Comparison of ENCODE assay signal across 27 mouse cellular contexts in genomic region chr4:48582941-48583340, GRCm38 (mm10). TPM values are rescaled to one million over a fixed set of nuclear protein-coding genes. Genes with fewer than 3 reads are reported as not detected.
DNase-seq lines count a peak whose midpoint lies in the region; ATAC-seq and TF ChIP-seq lines count a peak whose summit lies in the region.
"Had no signal": no experiment of that assay in that cellular context is flagged by ENCODE, and none has a peak within 500 bp of the region (broad histone marks: within the 10 kb centered on the region; RNA-seq: fewer than 3 reads in every experiment).

No protein-coding gene starts in this region.

- DNase-seq in neural tube, embryonic 10.5 days (ENCODE audit: extremely low spot score, low spot score), result no peak
- DNase-seq in brain, embryonic 14.5 days (ENCODE audit: low read depth), result peak; percentile 60
- DNase-seq in retina, embryonic 14.5 days (ENCODE audit: low spot score), result peak; percentile 48
- no peak for DNase-seq in layer of hippocampus, adult 18-20 months (ENCODE audit: low spot score in 2 of 2)
- DNase-seq in right cerebral cortex, postnatal 36 days (ENCODE audit: low spot score in 2 of 2), result no peak
- DNase-seq: adrenal gland, postnatal 14 days; cerebellum, adult 11-12 months; cerebellum, adult 9-11 months; forebrain, postnatal 0 days; heart, postnatal 10 days; kidney, adult 9 months; kidney, postnatal 10 days; layer of hippocampus, adult 9-11 months; liver; lung, adult 2 months; lung, postnatal 10 days; right cerebral cortex, postnatal 25 days had no signal

- peak overlapping the region; percentile 30; the same call in 1 of the 2 replicates for H3K27ac ChIP-seq in hindbrain, embryonic 13.5 days
- H3K27ac ChIP-seq in hindbrain, embryonic 12.5 days, result no peak overlapping the region
- H3K27ac ChIP-seq in neural tube, embryonic 13.5 days (replicated peaks), result 0 out of 2 replicates have a peak overlapping the region, but pooled peaks have one; percentile 33
- H3K27ac ChIP-seq: heart, embryonic 13.5 days; liver, embryonic 14.5 days; macrophage; neural tube, embryonic 12.5 days; stomach, postnatal 0 days had no signal

- no peak overlapping the region for H3K4me2 ChIP-seq in hindbrain, embryonic 13.5 days
- no peak overlapping the region for H3K4me2 ChIP-seq in hindbrain, embryonic 12.5 days (replicated peaks)
- H3K4me2 ChIP-seq in neural tube, embryonic 13.5 days, result no peak overlapping the region
- H3K4me2 ChIP-seq: heart, embryonic 13.5 days; neural tube, embryonic 12.5 days had no signal

- peaks cover 22% of the 10 kb centered on the region for H3K4me1 ChIP-seq in hindbrain, embryonic 13.5 days (replicated peaks)
- peaks cover 10% of the 10 kb centered on the region for H3K4me1 ChIP-seq in hindbrain, embryonic 12.5 days
- peaks cover 40% of the 10 kb centered on the region for H3K4me1 ChIP-seq in neural tube, embryonic 13.5 days (replicated peaks)

- no peaks in the 10 kb centered on the region for H3K36me3 ChIP-seq in hindbrain, embryonic 13.5 days
- no peaks in the 10 kb centered on the region for H3K36me3 ChIP-seq in hindbrain, embryonic 12.5 days
- H3K36me3 ChIP-seq in neural tube, embryonic 13.5 days, result peaks cover 3% of the 10 kb centered on the region; the same call in 1 of the 2 replicates
- H3K36me3 ChIP-seq: neural tube, embryonic 12.5 days had no signal

- H3K27me3 ChIP-seq in hindbrain, embryonic 13.5 days, result no peaks in the 10 kb centered on the region
- H3K27me3 ChIP-seq in hindbrain, embryonic 12.5 days, result no peaks in the 10 kb centered on the region
- H3K27me3 ChIP-seq in neural tube, embryonic 13.5 days, result no peaks in the 10 kb centered on the region
- H3K27me3 ChIP-seq: heart, embryonic 13.5 days; neural tube, embryonic 12.5 days had no signal

- no peak for ATAC-seq in hindbrain, embryonic 13.5 days (ENCODE audit: low FRiP score)
- ATAC-seq in hindbrain, embryonic 12.5 days (ENCODE audit: low FRiP score), result no peak
- ATAC-seq in neural tube, embryonic 13.5 days (ENCODE audit: low read depth), result no peak
- ATAC-seq: forebrain, postnatal 0 days; intestine, postnatal 0 days had no signal

- H3K9me3 ChIP-seq in hindbrain, embryonic 13.5 days, result no peaks in the 10 kb centered on the region
- no peaks in the 10 kb centered on the region for H3K9me3 ChIP-seq in hindbrain, embryonic 12.5 days (replicated peaks)
- no peaks in the 10 kb centered on the region for H3K9me3 ChIP-seq in neural tube, embryonic 13.5 days
- H3K9me3 ChIP-seq: neural tube, embryonic 12.5 days had no signal

- TF ChIP-seq POLR2A in brain, embryonic 14.5 days (IDR thresholded peaks at IDR 0.05; ENCODE audit: borderline replicate concordance, extremely low read depth, insufficient read depth, insufficient read length, poor library complexity, severe bottlenecking), result no peak

- no peak for TF ChIP-seq CTCF in brain, embryonic 14.5 days (IDR thresholded peaks at IDR 0.05; ENCODE audit: borderline replicate concordance, extremely low read depth, insufficient read depth, insufficient read length)

- WGBS in hindbrain, embryonic 13.5 days, result 37% methylated on average over 2 of the region's 2 CpGs
- WGBS in hindbrain, embryonic 12.5 days, result 42% methylated on average over 2 of the region's 2 CpGs
- 25% methylated on average over 2 of the region's 2 CpGs for WGBS in neural tube, embryonic 13.5 days

- no peak overlapping the region for H3K4me3 ChIP-seq in hindbrain, embryonic 13.5 days
- H3K4me3 ChIP-seq in hindbrain, embryonic 12.5 days, result no peak overlapping the region
- H3K4me3 ChIP-seq in neural tube, embryonic 13.5 days, result no peak overlapping the region
- H3K4me3 ChIP-seq: heart, embryonic 13.5 days; neural tube, embryonic 12.5 days had no signal

- H3K9ac ChIP-seq in hindbrain, embryonic 13.5 days, result no peak overlapping the region
- H3K9ac ChIP-seq in hindbrain, embryonic 12.5 days, result no peak overlapping the region
- H3K9ac ChIP-seq in neural tube, embryonic 13.5 days, result no peak overlapping the region
- H3K9ac ChIP-seq: forebrain, postnatal 0 days; heart, embryonic 13.5 days; liver, embryonic 14.5 days; neural tube, embryonic 12.5 days had no signal

RNA-seq across cellular contexts. Expression of gene Tmeff1, which starts 2.0 kb away (rescaled TPM):
- 247 and 272 TPM in 2 replicates for polyA plus RNA-seq in hindbrain, embryonic 13.5 days (2015; fragmentation: Nextera tagmentation; extraction: Ambion mirVana)
- polyA plus RNA-seq in hindbrain, embryonic 12.5 days (2016; fragmentation: Nextera tagmentation; extraction: Ambion mirVana), result 295 and 300 TPM in 2 replicates
- 315 and 322 TPM in 2 replicates for polyA plus RNA-seq in neural tube, embryonic 13.5 days (2015; fragmentation: Nextera tagmentation; extraction: Ambion mirVana)
- 297 and 335 TPM in 2 replicates for polyA plus RNA-seq in brain, embryonic 14.5 days (2012; rRNA removed)
- total RNA-seq in layer of hippocampus, adult 18-20 months (2021), result 100 to 1,000 TPM; 126 to 132 TPM
- total RNA-seq: megakaryocyte-erythroid progenitor cell, adult 5-6 weeks had no signal
- polyA plus RNA-seq: macrophage had no signal

RNA-seq across cellular contexts. Expression of gene Msantd3, which starts 43.2 kb away (rescaled TPM):
- 33.4 and 39.0 TPM in 2 replicates for polyA plus RNA-seq in hindbrain, embryonic 13.5 days (2015; fragmentation: Nextera tagmentation; extraction: Ambion mirVana)
- polyA plus RNA-seq in hindbrain, embryonic 12.5 days (2016; fragmentation: Nextera tagmentation; extraction: Ambion mirVana), result 50.8 and 56.1 TPM in 2 replicates
- polyA plus RNA-seq in neural tube, embryonic 13.5 days (2015; fragmentation: Nextera tagmentation; extraction: Ambion mirVana), result 36.2 and 43.9 TPM in 2 replicates
- polyA plus RNA-seq in brain, embryonic 14.5 days (2012; rRNA removed), result 54.0 and 55.9 TPM in 2 replicates
- 10 to 100 TPM; 18.5 to 19.1 TPM for total RNA-seq in layer of hippocampus, adult 18-20 months (2021)

Comparison
In these comparisons a context has a peak if more than half of its experiments do, and no peak if none do; other contexts are left out.
1. DNase-seq: peak in brain, embryonic 14.5 days (single experiment) and retina, embryonic 14.5 days (single experiment); none in neural tube, embryonic 10.5 days (single experiment), layer of hippocampus, adult 18-20 months (0 of 2) and right cerebral cortex, postnatal 36 days (0 of 2).